Mouse (Mus musculus): ENCODE data around the gene Clic5. TPM values are rescaled to one million over a fixed set of nuclear protein-coding genes. Genes with fewer than 3 reads are reported as not detected.

The Clic5 gene
- polyA plus RNA-seq, 1 experiment from 2014 or later, result 5.5 TPM

DNA sequence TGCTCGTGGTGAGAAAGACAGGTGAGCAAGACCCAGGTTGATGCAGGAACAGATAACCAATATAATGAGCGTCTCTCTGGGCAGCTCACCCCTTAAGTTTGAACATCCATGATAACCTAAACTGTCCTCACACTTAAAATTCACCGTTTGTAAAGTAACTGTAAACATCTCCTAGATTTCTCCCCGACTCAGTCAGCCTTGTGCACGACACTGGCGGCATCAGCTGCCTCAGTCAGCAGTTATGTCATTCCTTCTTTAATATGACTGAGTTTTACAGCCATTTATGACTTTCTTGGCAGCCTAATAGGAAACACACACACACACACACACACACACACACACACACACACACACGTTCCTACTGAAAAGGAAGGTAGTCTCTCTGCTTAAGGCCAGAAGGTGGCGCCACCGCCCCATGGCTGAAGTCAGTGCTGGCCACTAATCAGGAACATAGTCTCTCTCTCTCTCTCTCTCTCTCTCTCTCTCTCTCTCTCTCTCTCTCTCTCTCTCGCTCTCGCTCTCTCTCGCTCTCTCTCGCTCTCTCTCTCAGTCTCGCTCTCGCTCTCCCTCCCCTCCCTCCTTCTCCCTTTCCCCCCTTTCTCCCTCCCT, 73.3 kb downstream of the Clic5 start:
- Histone ChIP-seq H3K4me3 (ENCODE audit: low read length) (no peak overlapping the region), H3K4me2 (replicated peaks; ENCODE audit: low read depth, low read length) (no peak overlapping the region), H3K9me3 (ENCODE audit: control insufficient read depth, low read length) (no peaks in the 10 kb centered on the region), H3K27ac (ENCODE audit: low read depth, low read length) (no peak overlapping the region), H3K9ac (ENCODE audit: low read depth, low read length) (no peak overlapping the region), H3K4me1 (ENCODE audit: control insufficient read depth, insufficient read depth, low read length) (no peaks in the 10 kb centered on the region), H3K27me3 (ENCODE audit: control insufficient read depth, insufficient read depth, low read length) (no peaks in the 10 kb centered on the region), H3K36me3 (ENCODE audit: control insufficient read depth, insufficient read depth, low read length) (no peaks in the 10 kb centered on the region)
- WGBS, result 23% methylated on average over 10 of the region's 15 CpGs
- no peak for ATAC-seq (ENCODE audit: low FRiP score, low TSS enrichment)

- no peak overlapping the region for H3K9ac ChIP-seq (ENCODE audit: low read depth, low read length)
- H3K27ac ChIP-seq (ENCODE audit: low read depth, low read length), result no peak overlapping the region
- H3K4me2 ChIP-seq (replicated peaks; ENCODE audit: low read depth, low read length), result no peak overlapping the region
- no peaks in the 10 kb centered on the region for H3K27me3 ChIP-seq (ENCODE audit: control insufficient read depth, insufficient read depth, low read length)
- H3K36me3 ChIP-seq (ENCODE audit: control insufficient read depth, insufficient read depth, low read length), result no peaks in the 10 kb centered on the region
- no peaks in the 10 kb centered on the region for H3K9me3 ChIP-seq (ENCODE audit: control insufficient read depth, low read length)
- no peak overlapping the region for H3K4me3 ChIP-seq (ENCODE audit: low read length)
- no peak for ATAC-seq (ENCODE audit: low FRiP score, low TSS enrichment)
- 94% methylated on average over 7 of the region's 7 CpGs for WGBS
- no peaks in the 10 kb centered on the region for H3K4me1 ChIP-seq (ENCODE audit: control insufficient read depth, insufficient read depth, low read length)
Measured at GRCm38 (mm10) chr17:44270043-44270442, 81.7 kb downstream of the Clic5 start.

GRCm38 (mm10) chr17:44271426-44271825, 83.0 kb downstream of the Clic5 start:
- no peak overlapping the region for H3K4me2 ChIP-seq (replicated peaks; ENCODE audit: low read depth, low read length)
- no peaks in the 10 kb centered on the region for H3K36me3 ChIP-seq (ENCODE audit: control insufficient read depth, insufficient read depth, low read length)
- no peak overlapping the region for H3K4me3 ChIP-seq (ENCODE audit: low read length)
- H3K27me3 ChIP-seq (ENCODE audit: control insufficient read depth, insufficient read depth, low read length), result no peaks in the 10 kb centered on the region
- no peak overlapping the region for H3K27ac ChIP-seq (ENCODE audit: low read depth, low read length)
- no peaks in the 10 kb centered on the region for H3K9me3 ChIP-seq (ENCODE audit: control insufficient read depth, low read length)
- no peaks in the 10 kb centered on the region for H3K4me1 ChIP-seq (ENCODE audit: control insufficient read depth, insufficient read depth, low read length)
- WGBS, result 81% methylated on average over 3 of the region's 3 CpGs
- no peak overlapping the region for H3K9ac ChIP-seq (ENCODE audit: low read depth, low read length)
- ATAC-seq (ENCODE audit: low FRiP score, low TSS enrichment), result no peak

GRCm38 (mm10) chr17:44274804-44275203, 86.4 kb downstream of the Clic5 start:
- Histone ChIP-seq H3K36me3 (ENCODE audit: control insufficient read depth, insufficient read depth, low read length) (no peaks in the 10 kb centered on the region), H3K4me3 (ENCODE audit: low read length) (no peak overlapping the region), H3K4me2 (replicated peaks; ENCODE audit: low read depth, low read length) (no peak overlapping the region), H3K4me1 (ENCODE audit: control insufficient read depth, insufficient read depth, low read length) (no peaks in the 10 kb centered on the region), H3K27me3 (ENCODE audit: control insufficient read depth, insufficient read depth, low read length) (no peaks in the 10 kb centered on the region), H3K27ac (ENCODE audit: low read depth, low read length) (no peak overlapping the region), H3K9ac (ENCODE audit: low read depth, low read length) (no peak overlapping the region), H3K9me3 (ENCODE audit: control insufficient read depth, low read length) (no peaks in the 10 kb centered on the region)
- ATAC-seq (ENCODE audit: low FRiP score, low TSS enrichment), result no peak

- Histone ChIP-seq H3K4me1 (ENCODE audit: control insufficient read depth, insufficient read depth, low read length) (no peaks in the 10 kb centered on the region), H3K4me3 (ENCODE audit: low read length) (no peak overlapping the region)
- WGBS, result 96% methylated on average over 1 of the region's 1 CpGs
Measured at GRCm38 (mm10) chr17:44288320-44288719, 99.9 kb downstream of the Clic5 start.

GRCm38 (mm10) chr17:44297221-44297620, 108.8 kb downstream of the Clic5 start:
- H3K9me3 ChIP-seq (ENCODE audit: control insufficient read depth, low read length), result no peaks in the 10 kb centered on the region
- no peak overlapping the region for H3K4me2 ChIP-seq (replicated peaks; ENCODE audit: low read depth, low read length)
- no peak overlapping the region for H3K4me3 ChIP-seq (ENCODE audit: low read length)
- no peak overlapping the region for H3K27ac ChIP-seq (ENCODE audit: low read depth, low read length)
- H3K4me1 ChIP-seq (ENCODE audit: control insufficient read depth, insufficient read depth, low read length), result peaks cover 12% of the 10 kb centered on the region; the same call in 1 of the 2 replicates
- WGBS, result 80% methylated on average over 1 of the region's 1 CpGs
- no peak overlapping the region for H3K9ac ChIP-seq (ENCODE audit: low read depth, low read length)
- H3K36me3 ChIP-seq (ENCODE audit: control insufficient read depth, insufficient read depth, low read length), result no peaks in the 10 kb centered on the region
- peaks cover 2% of the 10 kb centered on the region; the same call in 1 of the 2 replicates for H3K27me3 ChIP-seq (ENCODE audit: control insufficient read depth, insufficient read depth, low read length)
- ATAC-seq (ENCODE audit: low FRiP score, low TSS enrichment), result no peak

More at GRCm38 (mm10) chr17:44288320-44288719, 99.9 kb downstream of the Clic5 start:
- Histone ChIP-seq H3K9ac (ENCODE audit: low read depth, low read length) (no peak overlapping the region), H3K27me3 (ENCODE audit: control insufficient read depth, insufficient read depth, low read length) (no peaks in the 10 kb centered on the region), H3K27ac (ENCODE audit: low read depth, low read length) (no peak overlapping the region), H3K4me2 (replicated peaks; ENCODE audit: low read depth, low read length) (no peak overlapping the region), H3K36me3 (ENCODE audit: control insufficient read depth, insufficient read depth, low read length) (no peaks in the 10 kb centered on the region), H3K9me3 (ENCODE audit: control insufficient read depth, low read length) (no peaks in the 10 kb centered on the region)
- ATAC-seq (ENCODE audit: low FRiP score, low TSS enrichment), result no peak

GRCm38 (mm10) chr17:44300236-44300635, 111.9 kb downstream of the Clic5 start:
- no peaks in the 10 kb centered on the region for H3K36me3 ChIP-seq (ENCODE audit: control insufficient read depth, insufficient read depth, low read length)
- no peak overlapping the region for H3K27ac ChIP-seq (ENCODE audit: low read depth, low read length)
- 41% methylated on average over 5 of the region's 5 CpGs for WGBS
- H3K4me3 ChIP-seq (ENCODE audit: low read length), result no peak overlapping the region
- H3K9ac ChIP-seq (ENCODE audit: low read depth, low read length), result no peak overlapping the region
- peaks cover 7% of the 10 kb centered on the region; the same call in 1 of the 2 replicates for H3K27me3 ChIP-seq (ENCODE audit: control insufficient read depth, insufficient read depth, low read length)
- peaks cover 12% of the 10 kb centered on the region; the same call in 1 of the 2 replicates for H3K4me1 ChIP-seq (ENCODE audit: control insufficient read depth, insufficient read depth, low read length)
- no peaks in the 10 kb centered on the region for H3K9me3 ChIP-seq (ENCODE audit: control insufficient read depth, low read length)
- 0 out of 2 replicates have a peak, but pooled peaks have one; percentile 55 for ATAC-seq (ENCODE audit: low FRiP score, low TSS enrichment)
- H3K4me2 ChIP-seq (replicated peaks; ENCODE audit: low read depth, low read length), result no peak overlapping the region; the same call in 1 of the 2 replicates

DNA sequence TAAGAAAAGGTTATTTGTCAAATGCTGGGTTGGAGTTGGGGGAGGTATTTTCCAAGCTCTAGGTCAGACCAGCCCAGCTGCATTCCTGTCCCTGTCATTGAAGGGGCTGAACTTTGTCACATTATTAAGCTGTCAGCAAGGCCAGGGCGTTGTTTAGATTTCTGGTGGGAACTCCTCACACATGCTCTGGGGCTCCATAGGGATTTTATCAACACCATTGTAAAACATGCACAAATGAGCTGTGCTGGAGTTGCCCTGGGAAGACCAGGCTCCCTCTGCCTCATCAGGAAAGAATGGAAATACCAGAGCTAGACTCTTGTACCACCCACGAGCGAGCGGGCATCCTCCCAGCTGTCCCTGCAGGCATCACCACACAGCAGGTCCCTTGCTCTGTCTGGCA, 112.3 kb downstream of the Clic5 start:
- Histone ChIP-seq H3K9ac (ENCODE audit: low read depth, low read length) (no peak overlapping the region), H3K27me3 (ENCODE audit: control insufficient read depth, insufficient read depth, low read length) (peaks cover 7% of the 10 kb centered on the region; the same call in 1 of the 2 replicates), H3K4me2 (replicated peaks; ENCODE audit: low read depth, low read length) (no peak overlapping the region), H3K27ac (ENCODE audit: low read depth, low read length) (no peak overlapping the region), H3K4me1 (ENCODE audit: control insufficient read depth, insufficient read depth, low read length) (peaks cover 12% of the 10 kb centered on the region; the same call in 1 of the 2 replicates), H3K36me3 (ENCODE audit: control insufficient read depth, insufficient read depth, low read length) (no peaks in the 10 kb centered on the region), H3K4me3 (ENCODE audit: low read length) (no peak overlapping the region), H3K9me3 (ENCODE audit: control insufficient read depth, low read length) (no peaks in the 10 kb centered on the region)
- WGBS, result 15% methylated on average over 4 of the region's 4 CpGs
- ATAC-seq (ENCODE audit: low FRiP score, low TSS enrichment), result peak; percentile 75

DNA sequence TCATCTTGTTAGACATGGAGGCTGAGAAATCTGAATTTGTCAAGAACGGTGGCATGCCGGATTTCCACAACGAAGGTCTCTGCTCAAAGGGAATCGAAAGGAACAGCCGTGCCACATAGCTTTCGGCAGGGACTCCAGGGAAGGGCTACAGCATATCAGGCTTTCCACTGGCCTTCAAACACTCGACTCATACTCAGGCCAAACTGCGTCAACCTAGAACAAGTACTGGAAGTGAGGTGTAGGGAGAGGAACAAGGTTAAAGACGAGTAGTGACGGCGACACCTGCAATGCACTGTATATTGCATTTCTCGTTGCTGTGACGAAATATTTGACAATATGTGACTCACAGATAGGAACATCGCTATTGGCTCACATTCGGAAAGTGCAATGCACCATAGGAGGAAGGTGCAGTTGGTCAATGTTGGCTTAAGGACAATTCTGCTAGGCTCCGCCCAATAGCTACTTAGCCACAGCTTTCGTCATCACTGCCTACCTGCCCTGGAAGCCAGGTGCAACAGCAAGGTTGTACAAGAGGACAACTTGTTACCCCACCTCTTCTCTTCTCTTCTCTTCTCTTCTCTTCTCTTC, 112.9 kb downstream of the Clic5 start:
- no peak overlapping the region for H3K4me2 ChIP-seq (replicated peaks; ENCODE audit: low read depth, low read length)
- no peaks in the 10 kb centered on the region for H3K9me3 ChIP-seq (ENCODE audit: control insufficient read depth, low read length)
- no peak overlapping the region for H3K9ac ChIP-seq (ENCODE audit: low read depth, low read length)
- no peak for ATAC-seq (ENCODE audit: low FRiP score, low TSS enrichment)
- H3K36me3 ChIP-seq (ENCODE audit: control insufficient read depth, insufficient read depth, low read length), result no peaks in the 10 kb centered on the region
- H3K27ac ChIP-seq (ENCODE audit: low read depth, low read length), result no peak overlapping the region
- peaks cover 7% of the 10 kb centered on the region; the same call in 1 of the 2 replicates for H3K27me3 ChIP-seq (ENCODE audit: control insufficient read depth, insufficient read depth, low read length)
- 85% methylated on average over 17 of the region's 17 CpGs for WGBS
- H3K4me1 ChIP-seq (ENCODE audit: control insufficient read depth, insufficient read depth, low read length), result peaks cover 12% of the 10 kb centered on the region; the same call in 1 of the 2 replicates
- H3K4me3 ChIP-seq (ENCODE audit: low read length), result no peak overlapping the region

All from kidney, embryonic 14.5 days (tissue).